Mouse (Mus musculus) neural tube, embryonic 13.5 days (tissue): Measurements from ENCODE around the gene Ints5. TPM values are rescaled to one million over a fixed set of nuclear protein-coding genes. Genes with fewer than 3 reads are reported as not detected.
A peak's percentile ranks its signal among the peaks of the same experiment; 100 is the strongest.

Experiments
- ATAC-seq: fragments of 200-750 bp; cut with Nextera tagmentation; 2 replicates; pipeline ENCODE4 v1.8.0; 2017; ENCODE audit warnings: low read depth, mild to moderate bottlenecking, moderate TSS enrichment, moderate library complexity
- H3K27ac ChIP-seq: fragments of 300-500 bp; sonication (generic); replicated peaks from 2 replicates; pipeline ENCODE4 v1.5.1; 2015; ENCODE audit warnings: moderate library complexity, mild to moderate bottlenecking, inconsistent platforms
- H3K27me3 ChIP-seq: fragments of 300-500 bp; sonication (generic); 2 replicates; pipeline ENCODE4 v1.6.1; 2015; ENCODE audit warnings: mild to moderate bottlenecking, inconsistent platforms
- H3K36me3 ChIP-seq: fragments of 300-500 bp; sonication (generic); 2 replicates; pipeline ENCODE4 v1.6.1; 2015; ENCODE audit warnings: mild to moderate bottlenecking, inconsistent platforms
- H3K4me1 ChIP-seq: fragments of 300-500 bp; sonication (generic); replicated peaks from 2 replicates; pipeline ENCODE4 v1.6.1; 2015; ENCODE audit warnings: inconsistent platforms
- H3K4me2 ChIP-seq: fragments of 300-500 bp; sonication (generic); 2 replicates; pipeline ENCODE4 v1.6.1; 2015; ENCODE audit warnings: inconsistent platforms, mild to moderate bottlenecking, moderate library complexity
- H3K4me3 ChIP-seq: fragments of 300-500 bp; sonication (generic); 2 replicates; pipeline ENCODE4 v1.5.1; 2015; ENCODE audit warnings: mild to moderate bottlenecking, inconsistent platforms
- H3K9ac ChIP-seq: fragments of 300-500 bp; sonication (generic); 2 replicates; pipeline ENCODE4 v1.6.1; 2015; ENCODE audit warnings: moderate library complexity, mild to moderate bottlenecking, inconsistent platforms
- H3K9me3 ChIP-seq: fragments of 300-500 bp; sonication (generic); 2 replicates; pipeline ENCODE4 v1.6.1; 2016; ENCODE audit warnings: inconsistent platforms
- WGBS: fragments of 180-500 bp; shearing (Covaris S2); methylation state at CpG from one replicate; pipeline ENCODE4 v1.1.7; 2015; 5-methylcytosine and 5-hydroxymethylcytosine counted together
- polyA plus RNA-seq: library from polyadenylated mRNA; unstranded; fragments of >200 nt; fragmentation: Nextera tagmentation; extraction: Ambion mirVana; gene quantifications from 2 replicates; pipeline ENCODE4 v1.2.1, GENCODE M21; 2015

Ints5 gene
- polyA plus RNA-seq, 1 experiment from 2014 or later: 36.2 TPM

- ATAC-seq: peak; percentile 98
- H3K4me3 ChIP-seq: peak within 1 kb of the TSS; percentile 84
- H3K27me3 ChIP-seq: no peaks in the 10 kb centered on the region
- 3% methylated on average over 50 of the region's 50 CpGs for WGBS
- no peaks in the 10 kb centered on the region for H3K9me3 ChIP-seq
- peak within 1 kb of the TSS; percentile 85 for H3K4me2 ChIP-seq
- H3K4me1 ChIP-seq: peaks cover 20% of the 10 kb centered on the region
- peak within 1 kb of the TSS; percentile 87 for H3K27ac ChIP-seq
- H3K9ac ChIP-seq: peak within 1 kb of the TSS; percentile 81
- H3K36me3 ChIP-seq: peaks cover 30% of the 10 kb centered on the region
These were observed 27.4 kb downstream of the Ints5 start, which contains the start of gene B3gat3 for GRCm38 (mm10) chr19:8920073-8920736. TSS of gene B3gat3 (plus strand) at chr19:8920374.

DNA sequence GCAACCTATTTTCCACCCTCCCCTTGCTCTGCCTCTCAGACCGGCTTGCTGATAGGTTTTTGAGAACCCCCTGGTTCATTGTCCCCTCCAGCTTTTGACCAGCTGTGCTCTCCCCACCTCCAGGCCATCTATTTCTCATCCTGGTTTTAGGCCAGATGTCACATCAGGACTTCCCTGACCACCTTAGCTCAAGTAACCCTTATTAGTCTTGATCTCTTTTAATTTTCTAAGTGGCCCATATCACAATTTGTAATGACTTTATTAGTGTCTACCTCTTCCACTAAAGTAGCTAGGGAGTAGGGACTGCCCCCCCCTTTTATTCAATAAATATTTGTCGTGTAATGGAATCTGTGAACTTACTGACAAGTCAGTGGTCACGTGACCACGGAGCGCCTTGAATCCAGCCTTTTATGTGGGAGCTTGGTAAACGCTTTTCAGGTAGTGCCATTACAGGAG is 28.1 kb downstream of the Ints5 start:
- ATAC-seq: peak; percentile 23; the same call in 1 of the 2 replicates
- Histone ChIP-seq H3K4me3 (peak overlapping the region; percentile 84), H3K4me2 (peak overlapping the region; percentile 85), H3K9me3 (no peaks in the 10 kb centered on the region), H3K27ac (peak overlapping the region; percentile 87), H3K27me3 (no peaks in the 10 kb centered on the region), H3K4me1 (peaks cover 20% of the 10 kb centered on the region), H3K36me3 (peaks cover 30% of the 10 kb centered on the region), H3K9ac (peak overlapping the region; percentile 81)
- 2% methylated on average over 6 of the region's 6 CpGs for WGBS

DNA sequence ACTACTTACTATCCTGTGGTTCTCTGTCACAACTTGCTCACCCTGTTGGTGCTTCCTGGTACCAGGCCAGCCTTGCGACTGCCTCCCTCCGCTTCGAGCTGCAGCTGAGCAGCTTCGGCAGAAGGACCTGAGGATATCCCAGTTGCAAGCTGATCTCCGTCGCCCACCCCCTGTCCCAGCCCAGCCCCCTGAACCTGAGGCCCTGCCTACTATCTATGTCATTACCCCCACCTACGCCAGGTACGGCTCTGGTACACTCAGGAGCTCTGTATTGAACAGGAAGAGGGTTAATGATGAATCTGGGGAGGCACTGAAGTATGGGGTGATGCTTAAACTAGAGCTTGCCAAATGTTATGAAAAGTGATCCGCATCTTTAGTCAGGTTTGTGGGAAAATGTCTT is 28.9 kb downstream of the Ints5 start:
- peak overlapping the region; percentile 81 for H3K9ac ChIP-seq

GRCm38 (mm10) chr19:8926766-8927165 is 34.0 kb downstream of the Ints5 start:
- Histone ChIP-seq H3K27ac (no peak overlapping the region), H3K4me1 (peaks cover 27% of the 10 kb centered on the region), H3K36me3 (peaks cover 37% of the 10 kb centered on the region), H3K27me3 (no peaks in the 10 kb centered on the region), H3K9me3 (no peaks in the 10 kb centered on the region), H3K4me2 (no peak overlapping the region), H3K4me3 (no peak overlapping the region), H3K9ac (no peak overlapping the region)
- 94% methylated on average over 2 of the region's 2 CpGs for WGBS
- no peak for ATAC-seq

More for the DNA sequence above, 28.9 kb downstream of the Ints5 start:
- Histone ChIP-seq H3K27ac (no peak overlapping the region), H3K4me2 (peak overlapping the region; percentile 85), H3K4me3 (no peak overlapping the region), H3K27me3 (no peaks in the 10 kb centered on the region), H3K9me3 (no peaks in the 10 kb centered on the region), H3K36me3 (peaks cover 30% of the 10 kb centered on the region), H3K4me1 (peaks cover 20% of the 10 kb centered on the region)
- 87% methylated on average over 9 of the region's 9 CpGs for WGBS
- no peak for ATAC-seq

- 86% methylated on average over 12 of the region's 12 CpGs for WGBS
- Histone ChIP-seq H3K4me2 (no peak overlapping the region), H3K4me1 (peaks cover 23% of the 10 kb centered on the region), H3K4me3 (no peak overlapping the region), H3K9me3 (no peaks in the 10 kb centered on the region), H3K27me3 (no peaks in the 10 kb centered on the region), H3K27ac (no peak overlapping the region), H3K36me3 (peaks cover 34% of the 10 kb centered on the region), H3K9ac (no peak overlapping the region)
- no peak for ATAC-seq
These were observed 35.2 kb downstream of the Ints5 start for GRCm38 (mm10) chr19:8927891-8928525.

- Histone ChIP-seq H3K4me3 (peak overlapping the region; percentile 54), H3K4me1 (peaks cover 23% of the 10 kb centered on the region), H3K4me2 (peak overlapping the region; percentile 71), H3K9me3 (no peaks in the 10 kb centered on the region), H3K27me3 (no peaks in the 10 kb centered on the region), H3K9ac (peak overlapping the region; percentile 79), H3K36me3 (peaks cover 28% of the 10 kb centered on the region), H3K27ac (peak overlapping the region; percentile 54; the same call in 1 of the 2 replicates)
- ATAC-seq: peak; percentile 44; the same call in 1 of the 2 replicates
- WGBS: 18% methylated on average over 16 of the region's 16 CpGs
These were observed 36.0 kb downstream of the Ints5 start for GRCm38 (mm10) chr19:8928689-8929223.

GRCm38 (mm10) chr19:8929224-8930088 is 36.7 kb downstream of the Ints5 start, which contains the start of the genes Rom1 and Eml3:
TSS of gene Rom1 (minus strand) at chr19:8929356.
TSS of gene Eml3 (plus strand) at chr19:8929552.
- peak within 1 kb of the TSS; percentile 54 for H3K4me3 ChIP-seq
- H3K36me3 ChIP-seq: peaks cover 28% of the 10 kb centered on the region
- peak within 1 kb of the TSS; percentile 79 for H3K9ac ChIP-seq
- peak; percentile 68 for ATAC-seq
- no peaks in the 10 kb centered on the region for H3K27me3 ChIP-seq
- no peaks in the 10 kb centered on the region for H3K9me3 ChIP-seq
- WGBS: under 1% methylated on average over 73 of the region's 74 CpGs
- H3K27ac ChIP-seq: peak within 1 kb of the TSS; percentile 54; the same call in 1 of the 2 replicates
- peak within 1 kb of the TSS; percentile 71 for H3K4me2 ChIP-seq
- peaks cover 23% of the 10 kb centered on the region for H3K4me1 ChIP-seq

GRCm38 (mm10) chr19:8930117-8930516 is 37.3 kb downstream of the Ints5 start:
- peaks cover 28% of the 10 kb centered on the region for H3K36me3 ChIP-seq
- ATAC-seq: no peak
- no peaks in the 10 kb centered on the region for H3K9me3 ChIP-seq
- peaks cover 23% of the 10 kb centered on the region for H3K4me1 ChIP-seq
- H3K27me3 ChIP-seq: no peaks in the 10 kb centered on the region
- H3K27ac ChIP-seq: 0 out of 2 replicates have a peak overlapping the region, but pooled peaks have one; percentile 28
- H3K9ac ChIP-seq: peak overlapping the region; percentile 79
- WGBS: 14% methylated on average over 11 of the region's 11 CpGs
- peak overlapping the region; percentile 71 for H3K4me2 ChIP-seq
- H3K4me3 ChIP-seq: peak overlapping the region; percentile 54

DNA sequence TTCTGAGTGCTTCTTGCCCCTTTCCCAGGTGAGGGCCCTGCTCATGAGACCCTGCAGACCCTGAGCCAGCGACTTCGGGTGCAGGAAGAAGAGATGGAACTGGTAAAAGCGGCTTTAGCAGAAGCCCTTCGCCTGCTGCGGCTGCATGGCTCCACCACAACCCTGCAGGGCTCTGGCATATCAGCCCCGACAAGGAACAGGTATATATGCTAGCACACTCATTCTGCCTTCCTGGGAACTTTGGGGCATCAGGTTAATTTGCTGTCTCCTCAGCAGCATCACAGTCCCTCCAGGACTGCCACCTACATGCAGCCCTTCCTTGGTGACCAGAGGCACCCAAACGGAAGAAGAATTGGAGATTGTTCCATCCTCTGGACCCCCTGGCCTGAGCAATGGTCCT is 38.0 kb downstream of the Ints5 start:
- no peak for ATAC-seq

DNA sequence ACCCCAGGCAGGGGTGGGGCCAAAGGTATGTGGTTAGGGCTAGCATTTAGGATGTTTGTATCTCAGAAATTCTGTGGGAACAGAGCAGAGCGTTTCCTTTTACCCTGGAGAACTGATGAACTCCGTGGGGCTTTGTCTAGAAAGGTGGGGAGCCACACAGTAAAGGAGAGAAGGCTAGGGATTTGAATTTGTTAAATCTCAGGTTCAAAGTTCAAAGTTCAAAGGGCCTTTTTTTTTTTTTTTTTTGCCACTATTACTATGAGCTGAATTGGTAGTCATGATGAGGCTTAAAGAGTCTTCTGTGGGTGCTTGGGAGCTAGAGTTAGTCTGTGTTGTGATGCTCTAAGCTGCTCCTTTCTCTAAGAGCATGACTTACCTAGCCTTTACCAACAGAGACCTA is 43.9 kb downstream of the Ints5 start:
- ATAC-seq: no peak
- H3K4me2 ChIP-seq: no peak overlapping the region
- no peaks in the 10 kb centered on the region for H3K9me3 ChIP-seq
- no peaks in the 10 kb centered on the region for H3K27me3 ChIP-seq
- no peak overlapping the region for H3K9ac ChIP-seq
- peaks cover 13% of the 10 kb centered on the region for H3K4me1 ChIP-seq
- 88% methylated on average over 2 of the region's 2 CpGs for WGBS
- H3K27ac ChIP-seq: no peak overlapping the region
- H3K4me3 ChIP-seq: no peak overlapping the region
- H3K36me3 ChIP-seq: peaks cover 8% of the 10 kb centered on the region

More for the DNA sequence above, 38.0 kb downstream of the Ints5 start:
- no peaks in the 10 kb centered on the region for H3K27me3 ChIP-seq
- H3K4me1 ChIP-seq: peaks cover 23% of the 10 kb centered on the region
- H3K4me3 ChIP-seq: 0 out of 2 replicates have a peak overlapping the region, but pooled peaks have one; percentile 54
- H3K9ac ChIP-seq: peak overlapping the region; percentile 79
- H3K36me3 ChIP-seq: peaks cover 21% of the 10 kb centered on the region
- peak overlapping the region; percentile 71 for H3K4me2 ChIP-seq
- no peak overlapping the region for H3K27ac ChIP-seq
- H3K9me3 ChIP-seq: no peaks in the 10 kb centered on the region
- 82% methylated on average over 7 of the region's 7 CpGs for WGBS

GRCm38 (mm10) chr19:8940526-8941133 is 47.8 kb downstream of the Ints5 start:
- Histone ChIP-seq H3K4me3 (peak overlapping the region; percentile 96; the same call in 1 of the 2 replicates), H3K4me1 (peaks cover 44% of the 10 kb centered on the region), H3K27ac (no peak overlapping the region), H3K4me2 (peak overlapping the region; percentile 77), H3K9me3 (no peaks in the 10 kb centered on the region), H3K27me3 (no peaks in the 10 kb centered on the region), H3K36me3 (peaks cover 26% of the 10 kb centered on the region), H3K9ac (peak overlapping the region; percentile 100)
- no peak; the same call in 1 of the 2 replicates for ATAC-seq
- 79% methylated on average over 15 of the region's 15 CpGs for WGBS
